Mouse (Mus musculus) brain, embryonic 14.5 days (tissue): ENCODE measurements around the gene Plekhm1.

Experiments used
- CTCF ChIP-seq: fragments of 200-500 bp; IDR thresholded peaks from 2 replicates; pipeline ENCODE4 v1.5.1; 2012; ENCODE audit warnings: inconsistent platforms, mild to moderate bottlenecking, moderate library complexity, borderline replicate concordance; ENCODE audit not compliant: insufficient read depth, insufficient read length; ENCODE audit errors: extremely low read depth
- POLR2A ChIP-seq: fragments of 200-500 bp; IDR thresholded peaks from 2 replicates; pipeline ENCODE4 v1.6.1; 2012; ENCODE audit warnings: mild to moderate bottlenecking, inconsistent platforms, borderline replicate concordance; ENCODE audit not compliant: poor library complexity, insufficient read depth, insufficient read length, severe bottlenecking; ENCODE audit errors: extremely low read depth

DNA sequence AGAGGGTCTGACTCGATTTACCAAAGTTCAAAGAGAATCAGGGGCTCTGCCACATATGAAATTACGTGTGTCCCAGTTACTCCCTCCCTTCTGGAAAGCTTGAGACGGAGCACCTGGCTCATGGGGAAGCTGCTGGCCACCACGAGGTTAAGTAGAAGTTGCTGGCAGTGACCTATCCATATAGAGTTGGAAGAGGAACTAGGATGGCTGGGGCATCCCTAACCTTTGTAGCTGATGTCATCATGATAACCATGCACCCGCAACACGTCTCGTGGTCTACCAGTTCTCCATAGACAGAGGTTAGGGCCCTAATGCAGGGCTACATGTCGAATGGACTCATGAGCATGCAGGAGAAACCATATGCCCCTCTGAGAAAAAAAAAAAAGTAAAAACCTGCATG lies 92.3 kb downstream of the Plekhm1 start:
- TF ChIP-seq POLR2A (no peak), CTCF (no peak)
